Mouse (Mus musculus): ENCODE measurements around the gene Slc30a9. TPM values are rescaled to one million over a fixed set of nuclear protein-coding genes. Genes with fewer than 3 reads are reported as not detected.

The Slc30a9 gene
- total RNA-seq, 2 experiments from 2014 or later: 116 to 141 TPM

GRCm38 (mm10) chr5:67347060-67347459 is 40.3 kb downstream of the Slc30a9 start:
- Histone ChIP-seq H3K4me3 (no peak overlapping the region), H3K27ac (no peak overlapping the region)
- DNase-seq: no peak
- TF ChIP-seq CTCF (IDR thresholded peaks at IDR 0.05): no peak
- intact Hi-C loops (cut with DNase I): no loop called here

GRCm38 (mm10) chr5:67348949-67349348 is 42.2 kb downstream of the Slc30a9 start:
- Histone ChIP-seq H3K4me3 (no peak overlapping the region), H3K27ac (no peak overlapping the region)
- intact Hi-C loops (cut with DNase I): no loop called here
- TF ChIP-seq CTCF (IDR thresholded peaks at IDR 0.05): no peak
- no peak for DNase-seq

GRCm38 (mm10) chr5:67362316-67362715 is 55.6 kb downstream of the Slc30a9 start:
- Histone ChIP-seq H3K4me3 (no peak overlapping the region), H3K27ac (no peak overlapping the region)
- no peak for DNase-seq
- intact Hi-C loops (cut with DNase I): no loop called here
- no peak for TF ChIP-seq CTCF (IDR thresholded peaks at IDR 0.05)

- no peak for DNase-seq
- intact Hi-C loops (cut with DNase I): no loop called here
- Histone ChIP-seq H3K4me3 (no peak overlapping the region), H3K27ac (no peak overlapping the region)
- no peak for TF ChIP-seq CTCF (IDR thresholded peaks at IDR 0.05)
Observed at GRCm38 (mm10) chr5:67362931-67363330, 56.2 kb downstream of the Slc30a9 start.

GRCm38 (mm10) chr5:67377044-67377621 is 70.4 kb downstream of the Slc30a9 start:
- no peak overlapping the region for H3K4me3 ChIP-seq
- no peak for TF ChIP-seq CTCF (IDR thresholded peaks at IDR 0.05)
- DNase-seq: no peak
- intact Hi-C loops (cut with DNase I): no loop called here
- H3K27ac ChIP-seq: no peak overlapping the region

- no peak for DNase-seq
- H3K4me3 ChIP-seq: no peak overlapping the region
- no peak for TF ChIP-seq CTCF (IDR thresholded peaks at IDR 0.05)
- intact Hi-C loops (cut with DNase I): no loop called here
- no peak overlapping the region for H3K27ac ChIP-seq
Observed at GRCm38 (mm10) chr5:67381690-67382089, 74.9 kb downstream of the Slc30a9 start.

GRCm38 (mm10) chr5:67382556-67382955 is 75.8 kb downstream of the Slc30a9 start:
- H3K4me3 ChIP-seq: no peak overlapping the region
- TF ChIP-seq CTCF (IDR thresholded peaks at IDR 0.05): no peak
- DNase-seq: peak; percentile 21
- no peak overlapping the region for H3K27ac ChIP-seq
- intact Hi-C loops (cut with DNase I): no loop called here

- Histone ChIP-seq H3K27ac (no peak overlapping the region), H3K4me3 (no peak overlapping the region)
- intact Hi-C loops (cut with DNase I): no loop called here
- TF ChIP-seq CTCF (IDR thresholded peaks at IDR 0.05): no peak
- DNase-seq: no peak
Observed at GRCm38 (mm10) chr5:67393951-67394350, 87.2 kb downstream of the Slc30a9 start.

GRCm38 (mm10) chr5:67395211-67395851 is 88.6 kb downstream of the Slc30a9 start:
- intact Hi-C loops (cut with DNase I): no loop called here
- H3K4me3 ChIP-seq: no peak overlapping the region
- no peak for TF ChIP-seq CTCF (IDR thresholded peaks at IDR 0.05)
- DNase-seq: no peak
- H3K27ac ChIP-seq: no peak overlapping the region

GRCm38 (mm10) chr5:67397186-67397585 is 90.4 kb downstream of the Slc30a9 start:
- no peak overlapping the region for H3K4me3 ChIP-seq
- no peak for DNase-seq
- no peak for TF ChIP-seq CTCF (IDR thresholded peaks at IDR 0.05)
- intact Hi-C loops (cut with DNase I): no loop called here
- H3K27ac ChIP-seq: no peak overlapping the region

- no peak for TF ChIP-seq CTCF (IDR thresholded peaks at IDR 0.05)
- no peak overlapping the region for H3K27ac ChIP-seq
- no peak for DNase-seq
- intact Hi-C loops (cut with DNase I): no loop called here
- no peak overlapping the region for H3K4me3 ChIP-seq
Observed at GRCm38 (mm10) chr5:67399876-67400607, 93.3 kb downstream of the Slc30a9 start.

- no peak for TF ChIP-seq CTCF (IDR thresholded peaks at IDR 0.05)
- H3K27ac ChIP-seq: no peak overlapping the region
- peak overlapping the region; percentile 47; the same call in 1 of the 2 replicates for H3K4me3 ChIP-seq
- no peak for DNase-seq
- intact Hi-C loops (cut with DNase I): no loop called here
Observed at GRCm38 (mm10) chr5:67400608-67401480, 94.1 kb downstream of the Slc30a9 start.

Data from gastrocnemius, adult 2 months (tissue).